22 mouse cellular contexts compared by ENCODE assay signal in genomic region chr9:70544831-70545230, GRCm38 (mm10).
"Had no signal": no experiment of that assay in that cellular context is flagged by ENCODE, and none has a peak within 500 bp of the region (broad histone marks: within the 10 kb centered on the region; RNA-seq: fewer than 3 reads in every experiment).

No protein-coding gene starts in this region.

- H3K27ac ChIP-seq: heart, embryonic 13.5 days; heart, embryonic 15.5 days; hindbrain, embryonic 10.5 days; hindbrain, embryonic 12.5 days; hindbrain, embryonic 14.5 days; hindbrain, postnatal 0 days; layer of hippocampus, adult 2 months; left cerebral cortex, adult 2 months; limb, embryonic 10.5 days; limb, embryonic 12.5 days had no signal

- H3K27me3 ChIP-seq: heart, embryonic 13.5 days; heart, embryonic 15.5 days; hindbrain, embryonic 12.5 days; limb, embryonic 12.5 days had no signal

- H3K9ac ChIP-seq: hindbrain, embryonic 12.5 days; limb, embryonic 12.5 days had no signal

- ATAC-seq: forebrain, embryonic 16.5 days; hindbrain, postnatal 0 days; intestine, postnatal 0 days had no signal

- H3K36me3 ChIP-seq: heart, embryonic 15.5 days; hindbrain, embryonic 12.5 days had no signal

- H3K9me3 ChIP-seq: heart, embryonic 13.5 days; heart, embryonic 15.5 days; hindbrain, embryonic 10.5 days; hindbrain, embryonic 12.5 days; limb, embryonic 10.5 days; limb, embryonic 12.5 days had no signal

- DNase-seq: gastrocnemius, adult 2 months; gastrocnemius, postnatal 10 days; gastrocnemius, postnatal 25 days; heart, adult 2 months; heart, postnatal 4 days; kidney, adult 18-20 months; kidney, adult 8-10 months; kidney, postnatal 10 days; kidney, postnatal 25 days; kidney, postnatal 4 days had no signal
